Mouse (Mus musculus): ENCODE results near the gene Prr15. TPM values are rescaled to one million over a fixed set of nuclear protein-coding genes. Genes with fewer than 3 reads are reported as not detected.

Gene Prr15
- polyA plus RNA-seq, 1 experiment from 2014 or later, result 1.3 TPM

DNA sequence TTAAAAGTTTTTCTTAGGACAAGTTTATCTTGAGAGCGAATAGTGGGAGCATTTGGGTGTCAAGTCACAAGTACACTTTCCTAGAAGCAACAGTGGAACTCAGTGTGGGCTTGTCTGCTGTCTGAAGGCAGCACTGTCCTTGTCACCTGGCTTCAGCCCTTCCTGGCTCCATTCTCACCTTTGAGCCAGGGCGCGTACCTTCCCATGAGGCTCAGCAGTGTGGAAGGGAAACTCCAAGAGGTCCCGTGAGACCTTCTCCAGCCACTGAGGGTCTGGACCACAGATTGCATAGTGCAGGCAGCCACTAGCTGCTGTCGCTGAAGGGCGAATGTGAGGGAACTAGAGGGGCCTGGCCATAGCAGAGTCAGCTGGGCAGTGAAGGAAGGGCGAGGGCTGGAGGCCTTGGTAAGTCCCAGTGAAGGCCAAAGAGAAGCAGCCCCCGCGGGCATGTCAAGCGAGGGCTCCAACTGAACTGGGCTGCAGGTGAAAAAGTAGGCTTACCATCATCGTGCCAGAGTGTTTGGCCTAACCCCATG lies 7.5 kb downstream of the Prr15 start:
- H3K4me1 ChIP-seq, result peaks cover 19% of the 10 kb centered on the region
- no peak overlapping the region for H3K4me2 ChIP-seq
- H3K9ac ChIP-seq, result 0 out of 2 replicates have a peak overlapping the region, but pooled peaks have one; percentile 16
- H3K9me3 ChIP-seq, result no peaks in the 10 kb centered on the region
- ATAC-seq (ENCODE audit: insufficient number of reproducible peaks, insufficient read depth, low FRiP score, low TSS enrichment, low read depth), result no peak
- H3K4me3 ChIP-seq, result no peak overlapping the region
- H3K27me3 ChIP-seq, result peaks cover 54% of the 10 kb centered on the region
- H3K27ac ChIP-seq, result no peak overlapping the region
- WGBS, result 40% methylated on average over 11 of the region's 11 CpGs
- no peaks in the 10 kb centered on the region for H3K36me3 ChIP-seq

DNA sequence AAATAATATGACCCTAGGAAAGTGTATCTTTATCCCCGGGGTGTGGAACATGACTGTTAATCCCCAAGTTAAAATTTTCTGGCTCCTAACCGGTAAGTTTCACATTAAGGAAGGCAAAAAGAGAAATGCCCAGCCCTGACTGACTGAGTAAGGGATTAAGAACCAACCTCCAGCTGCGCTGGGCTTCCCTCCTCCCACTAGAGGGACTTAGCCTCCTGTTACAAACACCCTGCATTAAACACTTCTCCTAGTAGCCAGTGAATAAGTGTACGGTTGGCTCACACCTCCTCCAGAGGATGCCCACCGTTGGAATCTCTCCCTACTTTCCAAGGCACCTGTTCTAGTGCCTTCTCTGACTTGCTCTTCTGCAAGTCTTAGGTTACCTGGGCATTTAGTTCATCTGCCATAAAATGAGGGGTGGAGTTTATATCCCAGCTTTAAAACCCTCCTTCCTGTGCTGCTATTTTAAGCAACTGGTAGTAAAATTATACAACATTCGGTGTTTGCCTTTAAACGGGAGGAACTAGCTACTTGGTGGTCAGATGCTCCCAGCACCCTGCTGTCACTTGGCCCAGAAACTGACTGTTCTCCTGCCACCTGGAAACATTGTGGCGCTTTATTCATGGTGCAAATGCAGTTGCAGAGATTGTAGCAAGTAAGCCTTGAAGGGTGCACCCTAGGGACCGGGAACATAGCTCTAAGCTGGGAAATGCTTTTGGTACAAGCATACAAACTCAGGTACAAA lies 8.2 kb downstream of the Prr15 start:
- 39% methylated on average over 9 of the region's 9 CpGs for WGBS
- no peak overlapping the region for H3K9ac ChIP-seq

DNA sequence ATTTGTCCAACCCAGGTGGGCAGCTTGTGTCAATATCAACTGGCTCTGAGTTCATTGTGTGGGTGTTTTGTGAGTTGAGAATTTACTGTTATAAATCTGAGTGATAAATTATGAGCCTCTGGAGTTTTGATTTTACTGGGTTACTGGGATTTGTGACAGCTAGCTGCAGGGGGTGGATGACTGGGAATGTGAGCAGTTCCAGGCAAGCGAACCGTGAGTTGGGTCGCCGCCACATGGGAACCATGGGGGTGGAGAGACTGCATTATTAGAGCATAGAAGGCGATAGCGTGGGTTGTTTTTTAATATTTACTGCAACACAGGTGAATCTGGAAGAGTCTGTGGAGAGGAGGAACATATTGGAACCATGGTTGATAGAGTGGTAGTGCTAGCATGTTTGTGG lies 11.7 kb downstream of the Prr15 start:
- ATAC-seq (ENCODE audit: insufficient number of reproducible peaks, insufficient read depth, low FRiP score, low TSS enrichment, low read depth), result no peak
- H3K9me3 ChIP-seq, result no peaks in the 10 kb centered on the region
- 81% methylated on average over 6 of the region's 6 CpGs for WGBS

More for the DNA sequence above, 8.2 kb downstream of the Prr15 start:
- no peaks in the 10 kb centered on the region for H3K36me3 ChIP-seq
- no peaks in the 10 kb centered on the region for H3K9me3 ChIP-seq
- no peak overlapping the region for H3K4me2 ChIP-seq
- ATAC-seq (ENCODE audit: insufficient number of reproducible peaks, insufficient read depth, low FRiP score, low TSS enrichment, low read depth), result no peak
- peaks cover 18% of the 10 kb centered on the region for H3K4me1 ChIP-seq
- H3K4me3 ChIP-seq, result no peak overlapping the region
- H3K27me3 ChIP-seq, result peaks cover 48% of the 10 kb centered on the region
- H3K27ac ChIP-seq, result no peak overlapping the region

DNA sequence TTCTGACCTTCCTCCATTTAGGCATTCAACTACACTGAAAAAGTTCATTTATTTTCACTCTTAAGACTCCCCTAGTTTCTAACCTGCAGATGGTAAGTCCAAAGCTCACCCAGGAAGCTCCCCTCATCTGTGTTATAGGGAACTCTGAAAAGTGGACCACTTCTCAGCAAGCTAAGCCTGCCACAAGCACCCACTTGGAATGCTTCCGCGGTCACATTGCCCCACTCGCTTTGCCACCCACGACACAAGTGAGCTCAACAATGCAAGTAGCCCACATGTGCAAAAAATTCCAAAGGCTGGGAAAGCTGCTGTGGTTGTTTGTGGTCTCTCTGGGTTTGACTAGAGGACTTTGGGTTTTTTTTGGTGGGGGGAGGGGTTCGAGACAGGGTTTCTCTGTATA lies 15.5 kb downstream of the Prr15 start:
- ATAC-seq (ENCODE audit: insufficient number of reproducible peaks, insufficient read depth, low FRiP score, low TSS enrichment, low read depth), result no peak
- WGBS, result 85% methylated on average over 5 of the region's 5 CpGs

More for the DNA sequence above, 11.7 kb downstream of the Prr15 start:
- no peak overlapping the region for H3K27ac ChIP-seq
- H3K4me2 ChIP-seq, result no peak overlapping the region
- no peak overlapping the region for H3K9ac ChIP-seq
- no peaks in the 10 kb centered on the region for H3K36me3 ChIP-seq
- H3K4me1 ChIP-seq, result peaks cover 15% of the 10 kb centered on the region
- peaks cover 32% of the 10 kb centered on the region for H3K27me3 ChIP-seq
- no peak overlapping the region for H3K4me3 ChIP-seq

DNA sequence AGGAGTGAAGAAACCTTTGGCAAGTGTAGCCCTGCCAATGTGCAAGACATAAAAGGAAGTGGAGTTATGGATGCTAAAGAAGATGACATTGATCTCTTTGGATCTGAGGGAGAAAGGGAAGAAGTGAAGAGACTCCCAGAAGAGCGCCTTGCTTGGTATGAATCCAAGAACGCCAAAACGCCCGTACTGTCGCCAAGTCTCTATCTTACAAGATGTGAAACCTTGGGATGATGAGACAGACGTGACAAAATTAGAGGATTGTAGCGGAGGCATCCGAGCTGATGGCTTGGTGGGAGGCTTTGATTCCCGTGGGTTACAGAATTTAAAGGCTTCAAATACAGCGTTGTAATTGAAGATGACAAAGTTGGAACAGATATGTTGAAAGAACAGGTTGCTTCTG lies 16.6 kb downstream of the Prr15 start:
- no peak overlapping the region for H3K9ac ChIP-seq
- WGBS, result 86% methylated on average over 10 of the region's 10 CpGs
- H3K36me3 ChIP-seq, result no peaks in the 10 kb centered on the region
- H3K4me2 ChIP-seq, result no peak overlapping the region
- H3K27me3 ChIP-seq, result 0 out of 2 replicates have a peak, but pooled peaks cover 3% of the 10 kb centered on the region
- ATAC-seq (ENCODE audit: insufficient number of reproducible peaks, insufficient read depth, low FRiP score, low TSS enrichment, low read depth), result no peak
- H3K9me3 ChIP-seq, result no peaks in the 10 kb centered on the region
- H3K4me1 ChIP-seq, result no peaks in the 10 kb centered on the region
- H3K4me3 ChIP-seq, result no peak overlapping the region
- H3K27ac ChIP-seq, result no peak overlapping the region

More for the DNA sequence above, 15.5 kb downstream of the Prr15 start:
- Histone ChIP-seq H3K9me3 (no peaks in the 10 kb centered on the region), H3K4me1 (no peaks in the 10 kb centered on the region), H3K9ac (no peak overlapping the region), H3K4me3 (no peak overlapping the region), H3K27ac (no peak overlapping the region), H3K36me3 (no peaks in the 10 kb centered on the region), H3K27me3 (peaks cover 8% of the 10 kb centered on the region; the same call in 1 of the 2 replicates), H3K4me2 (no peak overlapping the region)

DNA sequence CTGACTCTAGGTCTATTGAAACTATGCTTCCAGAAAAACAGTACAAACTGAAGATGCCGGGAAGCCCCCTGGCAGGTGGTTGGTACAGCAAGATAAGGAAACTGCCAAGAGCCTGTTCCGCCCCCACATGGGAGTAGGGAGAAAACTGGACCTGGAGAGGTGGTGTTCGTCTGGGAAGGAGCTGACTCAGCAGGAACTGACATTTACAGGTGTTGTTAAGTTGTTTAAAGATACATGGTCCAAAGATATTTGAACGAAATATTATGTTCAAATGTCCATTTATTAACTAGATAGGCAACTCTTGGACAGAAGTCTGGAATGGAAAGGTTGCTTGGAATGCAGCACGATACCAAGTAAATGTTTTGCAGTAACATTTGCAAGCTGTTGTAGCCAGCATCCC lies 26.2 kb downstream of the Prr15 start:
- Histone ChIP-seq H3K4me1 (peaks cover 8% of the 10 kb centered on the region; the same call in 1 of the 2 replicates), H3K27ac (no peak overlapping the region), H3K27me3 (no peaks in the 10 kb centered on the region), H3K4me2 (no peak overlapping the region), H3K9ac (no peak overlapping the region), H3K9me3 (no peaks in the 10 kb centered on the region), H3K4me3 (no peak overlapping the region), H3K36me3 (no peaks in the 10 kb centered on the region)
- no peak for ATAC-seq (ENCODE audit: insufficient number of reproducible peaks, insufficient read depth, low FRiP score, low TSS enrichment, low read depth)
- 87% methylated on average over 5 of the region's 5 CpGs for WGBS

DNA sequence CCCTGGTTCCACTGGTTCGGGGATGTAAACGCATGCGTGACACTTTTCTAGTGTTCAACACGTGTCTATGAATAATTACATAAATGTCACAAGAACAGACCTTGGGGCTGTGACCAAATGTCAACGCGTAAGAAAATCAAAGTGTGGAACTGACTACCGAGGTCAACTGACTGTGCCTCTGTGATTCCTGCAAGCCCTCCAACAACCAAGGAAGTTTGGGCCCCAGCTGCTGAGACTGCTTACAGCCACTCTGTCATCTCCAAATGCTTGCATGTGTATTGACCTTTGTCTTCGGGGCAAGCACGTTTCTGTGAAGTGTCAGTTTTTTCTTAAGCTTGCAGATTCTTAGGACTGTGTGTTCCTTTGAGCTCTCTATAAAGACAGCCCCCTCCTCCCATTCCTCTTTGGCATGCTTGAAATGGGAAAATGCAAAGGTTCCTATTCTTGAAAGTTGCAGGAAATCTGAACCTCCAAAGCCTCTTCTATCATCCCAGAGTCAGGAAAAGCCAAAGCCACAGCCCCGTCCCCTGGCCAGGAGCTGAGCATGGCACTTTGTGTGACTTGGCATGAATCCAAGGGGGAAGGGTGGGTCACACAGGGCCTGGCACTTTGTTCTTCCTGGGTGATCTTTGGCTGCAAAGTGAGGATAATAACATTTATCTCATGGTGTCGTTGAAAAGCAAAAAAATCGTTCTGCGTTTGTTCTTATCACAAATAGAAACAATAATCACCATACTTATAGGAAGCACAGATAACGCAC lies 27.5 kb downstream of the Prr15 start:
- 54% methylated on average over 14 of the region's 14 CpGs for WGBS
- Histone ChIP-seq H3K4me2 (no peak overlapping the region), H3K9me3 (no peaks in the 10 kb centered on the region), H3K9ac (no peak overlapping the region), H3K27ac (no peak overlapping the region), H3K4me1 (peaks cover 8% of the 10 kb centered on the region; the same call in 1 of the 2 replicates), H3K27me3 (no peaks in the 10 kb centered on the region), H3K36me3 (no peaks in the 10 kb centered on the region), H3K4me3 (no peak overlapping the region)
- no peak for ATAC-seq (ENCODE audit: insufficient number of reproducible peaks, insufficient read depth, low FRiP score, low TSS enrichment, low read depth)

DNA sequence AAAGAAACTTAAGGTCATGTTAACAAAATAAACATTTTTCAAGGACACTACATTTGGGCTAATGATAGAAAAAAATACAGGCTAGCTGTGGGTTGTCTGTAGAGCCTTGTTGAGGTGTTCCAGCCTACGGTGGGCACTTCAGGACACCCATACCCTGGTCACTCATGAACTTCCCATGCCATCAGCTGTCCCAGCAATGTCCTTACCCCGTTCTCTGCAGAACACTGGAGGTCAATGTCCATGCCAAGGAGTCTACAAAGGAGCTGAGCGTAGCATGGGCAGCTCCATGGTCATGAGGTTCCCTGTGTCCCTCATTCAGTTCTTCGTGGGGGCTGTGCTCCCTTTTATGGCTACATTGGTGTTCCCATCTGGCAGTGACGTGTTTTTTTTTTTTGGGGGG lies 28.1 kb downstream of the Prr15 start:
- WGBS, result 88% methylated on average over 5 of the region's 5 CpGs
- Histone ChIP-seq H3K4me1 (peaks cover 8% of the 10 kb centered on the region; the same call in 1 of the 2 replicates), H3K36me3 (no peaks in the 10 kb centered on the region), H3K27ac (no peak overlapping the region), H3K9me3 (no peaks in the 10 kb centered on the region), H3K9ac (no peak overlapping the region), H3K4me2 (no peak overlapping the region), H3K27me3 (no peaks in the 10 kb centered on the region), H3K4me3 (no peak overlapping the region)
- no peak for ATAC-seq (ENCODE audit: insufficient number of reproducible peaks, insufficient read depth, low FRiP score, low TSS enrichment, low read depth)

DNA sequence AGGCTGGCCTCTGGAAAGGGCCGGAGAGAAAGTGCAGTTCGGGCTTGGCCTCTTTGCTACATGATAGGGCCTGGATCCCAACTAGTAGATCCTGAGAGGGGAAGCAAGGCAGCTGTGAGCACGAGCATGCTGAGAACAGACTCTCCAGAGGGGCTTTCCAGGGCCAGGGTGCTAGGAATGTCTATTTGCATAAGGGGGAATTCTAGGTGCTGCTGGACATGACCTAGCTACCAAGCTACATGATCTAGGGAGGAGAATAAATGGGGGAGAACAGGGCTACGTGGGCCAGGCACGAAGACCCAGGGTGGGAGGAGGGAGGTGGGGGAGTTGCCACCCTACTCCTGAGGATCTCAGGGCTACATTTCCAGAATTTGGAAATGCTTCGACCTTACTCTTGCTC lies 30.0 kb downstream of the Prr15 start:
- no peaks in the 10 kb centered on the region for H3K27me3 ChIP-seq
- H3K9ac ChIP-seq, result no peak overlapping the region
- H3K4me3 ChIP-seq, result no peak overlapping the region
- H3K36me3 ChIP-seq, result no peaks in the 10 kb centered on the region
- H3K4me1 ChIP-seq, result peaks cover 8% of the 10 kb centered on the region; the same call in 1 of the 2 replicates
- ATAC-seq (ENCODE audit: insufficient number of reproducible peaks, insufficient read depth, low FRiP score, low TSS enrichment, low read depth), result no peak
- H3K9me3 ChIP-seq, result no peaks in the 10 kb centered on the region
- WGBS, result 76% methylated on average over 6 of the region's 6 CpGs
- H3K4me2 ChIP-seq, result no peak overlapping the region
- H3K27ac ChIP-seq, result no peak overlapping the region

DNA sequence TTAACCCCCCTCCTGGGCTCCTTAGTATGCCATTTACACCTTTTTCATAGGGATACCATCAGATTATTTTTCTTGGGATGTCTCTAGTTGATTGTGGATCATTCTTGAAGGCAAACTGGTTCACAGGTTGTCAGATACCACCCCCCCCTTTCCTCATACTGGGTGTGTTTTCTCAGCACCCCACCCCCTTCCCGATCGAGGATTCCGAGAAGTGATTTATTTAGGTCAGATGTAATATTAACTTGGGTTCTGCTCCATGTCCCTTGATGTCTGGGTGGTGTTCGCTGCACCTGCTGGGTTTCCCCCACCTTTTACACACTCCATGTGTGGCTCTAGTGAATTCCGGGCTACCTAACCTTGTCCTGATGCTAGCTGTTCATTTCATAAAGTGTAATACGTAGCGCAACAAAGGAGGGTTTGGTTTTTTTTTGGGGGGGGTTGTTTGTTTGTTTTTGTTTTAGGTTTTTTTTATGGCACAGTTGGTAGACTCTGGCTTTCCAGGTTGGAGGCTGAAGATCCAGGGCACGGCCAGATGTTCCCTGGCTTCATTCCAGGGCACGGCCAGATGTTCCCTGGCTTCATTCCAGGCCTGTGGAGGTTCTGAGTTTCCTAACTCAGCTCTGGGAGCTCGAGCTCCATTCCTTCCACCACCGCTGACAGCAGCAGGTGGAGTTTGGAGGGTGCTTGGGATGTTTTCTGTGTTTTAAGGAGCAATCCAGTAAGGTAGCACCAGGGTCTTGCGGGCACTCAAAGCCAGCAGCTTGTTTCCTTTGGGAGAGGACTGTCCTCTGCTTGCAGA lies 37.1 kb downstream of the Prr15 start:
- Histone ChIP-seq H3K27me3 (no peaks in the 10 kb centered on the region), H3K4me1 (peaks cover 15% of the 10 kb centered on the region; the same call in 1 of the 2 replicates), H3K4me2 (no peak overlapping the region), H3K27ac (no peak overlapping the region; the same call in 1 of the 2 replicates), H3K36me3 (no peaks in the 10 kb centered on the region), H3K9ac (no peak overlapping the region), H3K4me3 (no peak overlapping the region), H3K9me3 (no peaks in the 10 kb centered on the region)
- WGBS, result 74% methylated on average over 12 of the region's 12 CpGs
- ATAC-seq (ENCODE audit: insufficient number of reproducible peaks, insufficient read depth, low FRiP score, low TSS enrichment, low read depth), result no peak
